Mouse (Mus musculus) liver, adult 2 months (tissue): ENCODE results near the gene Fam227a. TPM values are rescaled to one million over a fixed set of nuclear protein-coding genes. Genes with fewer than 3 reads are reported as not detected.

Experiments
- DNase-seq: peaks from one replicate; pipeline ENCODE4 v3.0.0-alpha.2; 2011; ENCODE audit warnings: low read depth, low spot score; ENCODE audit errors: extremely low read depth
- H3K27ac ChIP-seq: fragments of 200-500 bp; replicated peaks from 2 replicates; pipeline ENCODE4 v1.5.1; 2012; ENCODE audit warnings: low read depth, mild to moderate bottlenecking, control low read depth, inconsistent platforms, low read length; ENCODE audit not compliant: insufficient read depth
- H3K27me3 ChIP-seq: fragments of 200-500 bp; 2 replicates; pipeline ENCODE4 v1.6.1; 2012; ENCODE audit warnings: mild to moderate bottlenecking, moderate library complexity, low read length, inconsistent platforms; ENCODE audit not compliant: control insufficient read depth, insufficient read depth
- H3K36me3 ChIP-seq: fragments of 200-500 bp; 2 replicates; pipeline ENCODE4 v1.6.1; 2012; ENCODE audit warnings: low read length, inconsistent platforms; ENCODE audit not compliant: control insufficient read depth, insufficient read depth
- H3K4me1 ChIP-seq: fragments of 200-500 bp; 2 replicates; pipeline ENCODE4 v1.6.1; 2011; ENCODE audit warnings: low read length; ENCODE audit not compliant: control insufficient read depth, insufficient read depth
- H3K4me3 ChIP-seq: fragments of 200-500 bp; 2 replicates; pipeline ENCODE4 v1.5.1; 2011; ENCODE audit warnings: low read depth, mild to moderate bottlenecking, control low read depth, low read length, moderate library complexity; ENCODE audit not compliant: insufficient read depth
- H3K79me2 ChIP-seq: fragments of 200-500 bp; 2 replicates; pipeline ENCODE4 v1.6.1; 2012; ENCODE audit warnings: inconsistent platforms, mild to moderate bottlenecking, low read length, moderate library complexity; ENCODE audit not compliant: control insufficient read depth, insufficient read depth
- H3K9ac ChIP-seq: fragments of 200-500 bp; 2 replicates; pipeline ENCODE4 v1.6.1; 2012; ENCODE audit warnings: low read depth, mild to moderate bottlenecking, control low read depth, inconsistent platforms, low read length
- CTCF ChIP-seq: fragments of 200-500 bp; IDR thresholded peaks from 2 replicates; pipeline ENCODE4 v1.5.1; 2011; ENCODE audit warnings: low read depth, low read length, control low read depth
- POLR2A ChIP-seq: fragments of 200-500 bp; IDR thresholded peaks from 2 replicates; pipeline ENCODE4 v1.6.1; 2011; ENCODE audit warnings: low read length, control low read depth; ENCODE audit not compliant: insufficient read depth; ENCODE audit errors: extremely low read depth
- WGBS: fragments of 180-500 bp; shearing (Covaris S2); methylation state at CpG from one replicate; pipeline ENCODE4 v1.1.7; 2018; 5-methylcytosine and 5-hydroxymethylcytosine counted together
- polyA plus RNA-seq: library from polyadenylated mRNA; depleted of rRNA; stranded (reverse); fragments of >200 nt; gene quantifications from 2 replicates; pipeline ENCODE4 v1.2.3, GENCODE M21; 2012; rRNA removed
- total RNA-seq: library from RNA; depleted of rRNA; stranded (reverse); fragments of >200 nt; gene quantifications from 2 replicates; pipeline ENCODE4 v1.2.3, GENCODE M21; 2014; rRNA removed

The Fam227a gene
- total RNA-seq (0.83 and 1.1 TPM in 2 replicates), polyA plus RNA-seq (0.14 and 0.20 TPM in 2 replicates)

GRCm38 (mm10) chr15:79658531-79659375, at the start of gene Fam227a, which contains the start of gene Cby1:
Fam227a (minus strand) TSS chr15:79658956.
Cby1 (plus strand) TSS chr15:79659199.
- TF ChIP-seq CTCF = no peak
- TF ChIP-seq POLR2A = peak; percentile 49; the same call in 1 of the 2 replicates
- H3K4me3 ChIP-seq = peak within 1 kb of the TSS; percentile 75
- H3K79me2 ChIP-seq = no peaks in the 10 kb centered on the region
- peak; percentile 85 for DNase-seq
- no peaks in the 10 kb centered on the region for H3K27me3 ChIP-seq
- peaks cover 4% of the 10 kb centered on the region for H3K4me1 ChIP-seq
- H3K9ac ChIP-seq = peak within 1 kb of the TSS; percentile 87
- WGBS = under 1% methylated on average over 55 of the region's 55 CpGs
- H3K36me3 ChIP-seq = no peaks in the 10 kb centered on the region
- H3K27ac ChIP-seq = peak within 1 kb of the TSS; percentile 97

GRCm38 (mm10) chr15:79708229-79708822, 49.6 kb upstream of the Fam227a start:
- H3K27ac ChIP-seq = no peak overlapping the region
- 87% methylated on average over 5 of the region's 5 CpGs for WGBS
- no peak for DNase-seq
- H3K4me1 ChIP-seq = no peaks in the 10 kb centered on the region
- H3K27me3 ChIP-seq = no peaks in the 10 kb centered on the region
- no peaks in the 10 kb centered on the region for H3K79me2 ChIP-seq
- no peak overlapping the region for H3K9ac ChIP-seq
- TF ChIP-seq CTCF (no peak), POLR2A (no peak)
- no peak overlapping the region for H3K4me3 ChIP-seq
- H3K36me3 ChIP-seq = peaks cover 3% of the 10 kb centered on the region; the same call in 1 of the 2 replicates

- TF ChIP-seq CTCF (no peak), POLR2A (no peak)
- Histone ChIP-seq H3K9ac (no peak overlapping the region), H3K4me1 (no peaks in the 10 kb centered on the region), H3K36me3 (peaks cover 1% of the 10 kb centered on the region; the same call in 1 of the 2 replicates), H3K4me3 (no peak overlapping the region), H3K27ac (no peak overlapping the region), H3K27me3 (no peaks in the 10 kb centered on the region), H3K79me2 (no peaks in the 10 kb centered on the region)
- WGBS = 87% methylated on average over 17 of the region's 17 CpGs
- no peak for DNase-seq
Measured at GRCm38 (mm10) chr15:79706603-79707214, 48.0 kb upstream of the Fam227a start.

GRCm38 (mm10) chr15:79697558-79698187, 38.9 kb upstream of the Fam227a start:
- Histone ChIP-seq H3K27ac (no peak overlapping the region), H3K79me2 (peaks cover 29% of the 10 kb centered on the region), H3K4me1 (peaks cover 3% of the 10 kb centered on the region; the same call in 1 of the 2 replicates), H3K27me3 (no peaks in the 10 kb centered on the region), H3K9ac (no peak overlapping the region), H3K36me3 (no peaks in the 10 kb centered on the region; the same call in 1 of the 2 replicates), H3K4me3 (no peak overlapping the region)
- WGBS = 87% methylated on average over 9 of the region's 9 CpGs
- DNase-seq = no peak
- TF ChIP-seq CTCF (no peak), POLR2A (no peak)

- TF ChIP-seq POLR2A (no peak), CTCF (no peak)
- H3K9ac ChIP-seq = no peak overlapping the region
- no peak overlapping the region for H3K4me3 ChIP-seq
- peaks cover 3% of the 10 kb centered on the region; the same call in 1 of the 2 replicates for H3K4me1 ChIP-seq
- WGBS = 48% methylated on average over 6 of the region's 6 CpGs
- peak overlapping the region; percentile 42 for H3K27ac ChIP-seq
- no peaks in the 10 kb centered on the region; the same call in 1 of the 2 replicates for H3K36me3 ChIP-seq
- peaks cover 32% of the 10 kb centered on the region for H3K79me2 ChIP-seq
- H3K27me3 ChIP-seq = no peaks in the 10 kb centered on the region
- DNase-seq = peak; percentile 78
Measured at GRCm38 (mm10) chr15:79697011-79697410, 38.3 kb upstream of the Fam227a start.
